Mouse (Mus musculus) intestine, embryonic 16.5 days (tissue): ENCODE results near the gene Gm20509. TPM values are rescaled to one million over a fixed set of nuclear protein-coding genes. Genes with fewer than 3 reads are reported as not detected.

Experiments used
- ATAC-seq: fragments of 200-750 bp; cut with Nextera tagmentation; 2 replicates; pipeline ENCODE4 v1.8.0; 2017; ENCODE audit warnings: moderate TSS enrichment, moderate library complexity
- H3K27ac ChIP-seq: fragments of 300-500 bp; sonication (generic); 2 replicates; pipeline ENCODE4 v1.5.1; 2014; ENCODE audit warnings: mild to moderate bottlenecking, low read length
- H3K27me3 ChIP-seq: fragments of 300-500 bp; sonication (generic); replicated peaks from 2 replicates; pipeline ENCODE4 v1.6.1; 2014; ENCODE audit warnings: low read length, control low read depth, mixed read lengths; ENCODE audit not compliant: control insufficient read depth, insufficient read depth
- H3K36me3 ChIP-seq: fragments of 300-500 bp; sonication (generic); 2 replicates; pipeline ENCODE4 v1.6.1; 2014; ENCODE audit warnings: low read length, control low read depth; ENCODE audit not compliant: control insufficient read depth, insufficient read depth
- H3K4me1 ChIP-seq: fragments of 300-500 bp; sonication (generic); 2 replicates; pipeline ENCODE4 v1.6.1; 2014; ENCODE audit warnings: low read length, control low read depth, mixed read lengths; ENCODE audit not compliant: control insufficient read depth, insufficient read depth
- H3K4me2 ChIP-seq: fragments of 300-500 bp; sonication (generic); 2 replicates; pipeline ENCODE4 v1.6.1; 2014; ENCODE audit warnings: low read depth, low read length, control low read depth
- H3K4me3 ChIP-seq: fragments of 300-500 bp; sonication (generic); 2 replicates; pipeline ENCODE4 v1.5.1; 2014; ENCODE audit warnings: mild to moderate bottlenecking, low read length
- H3K9ac ChIP-seq: fragments of 300-500 bp; sonication (generic); 2 replicates; pipeline ENCODE4 v1.6.1; 2014; ENCODE audit warnings: low read depth, low read length
- H3K9me3 ChIP-seq: fragments of 300-500 bp; sonication (generic); 2 replicates; pipeline ENCODE4 v1.6.1; 2016; ENCODE audit warnings: low read length, control low read depth; ENCODE audit not compliant: control insufficient read depth
- WGBS: fragments of 180-500 bp; shearing (Covaris S2); extraction: QIAGEN DNeasy Blood & Tissue Kit; methylation state at CpG from one replicate; pipeline ENCODE4 v1.1.7; 2014; 5-methylcytosine and 5-hydroxymethylcytosine counted together
- polyA plus RNA-seq: library from polyadenylated mRNA; unstranded; fragments of >200 nt; fragmentation: Nextera tagmentation; extraction: Ambion mirVana; gene quantifications from 2 replicates; pipeline ENCODE4 v1.2.1, GENCODE M21; 2015

Gm20509 gene
- polyA plus RNA-seq, 1 experiment from 2014 or later: not detected

DNA sequence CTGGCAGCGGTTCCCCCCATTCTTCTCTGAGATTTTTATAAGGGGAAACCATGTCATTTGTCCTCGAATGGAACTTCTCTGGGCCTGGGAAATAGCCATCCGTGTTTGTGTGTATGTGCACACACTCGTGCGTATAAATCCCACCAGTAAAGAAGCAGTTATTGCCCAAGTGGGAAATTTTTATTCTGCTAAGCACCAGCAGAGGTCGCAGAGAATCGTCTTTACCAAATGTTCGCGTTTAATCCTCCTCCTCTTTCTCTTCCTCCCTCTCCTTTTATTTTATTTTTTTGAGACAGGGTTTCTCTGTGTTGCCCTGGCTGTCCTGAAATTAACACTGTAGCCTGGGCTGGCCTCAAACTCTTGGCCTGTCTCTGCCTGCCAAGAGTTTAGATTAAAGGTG is 52.1 kb downstream of the Gm20509 start:
- H3K27me3 ChIP-seq: no peaks in the 10 kb centered on the region
- H3K4me1 ChIP-seq: no peaks in the 10 kb centered on the region
- no peak overlapping the region for H3K4me3 ChIP-seq
- no peaks in the 10 kb centered on the region for H3K36me3 ChIP-seq
- H3K27ac ChIP-seq: no peak overlapping the region
- 50% methylated on average over 9 of the region's 9 CpGs for whole genome bisulfite sequencing
- no peak overlapping the region for H3K4me2 ChIP-seq
- ATAC-seq: no peak
- no peak overlapping the region for H3K9ac ChIP-seq
- 0 out of 2 replicates have a peak, but pooled peaks cover 4% of the 10 kb centered on the region for H3K9me3 ChIP-seq

DNA sequence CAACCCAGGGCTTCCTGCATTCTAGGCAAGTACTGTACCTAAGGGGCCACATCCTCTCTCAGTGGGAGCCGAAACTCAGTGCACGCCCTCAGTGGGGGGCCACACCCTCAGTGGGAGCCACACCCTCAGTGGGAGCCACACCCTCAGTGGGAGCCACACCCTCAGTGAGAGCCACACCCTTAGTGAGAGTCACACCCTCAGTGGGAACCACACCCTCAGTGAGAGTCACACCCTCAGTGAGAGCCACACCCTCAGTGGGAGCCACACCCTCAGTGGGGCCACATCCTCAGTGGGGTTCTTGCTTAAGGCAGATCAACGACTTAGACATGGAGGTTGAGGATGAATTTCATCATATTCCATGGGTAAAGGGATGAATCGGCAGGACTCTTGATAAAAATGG is 55.7 kb downstream of the Gm20509 start:
- Histone ChIP-seq H3K36me3 (no peaks in the 10 kb centered on the region), H3K9ac (no peak overlapping the region), H3K27me3 (no peaks in the 10 kb centered on the region), H3K4me3 (no peak overlapping the region), H3K9me3 (0 out of 2 replicates have a peak, but pooled peaks cover 4% of the 10 kb centered on the region), H3K4me2 (no peak overlapping the region), H3K27ac (no peak overlapping the region), H3K4me1 (no peaks in the 10 kb centered on the region)
- no peak for ATAC-seq
- 79% methylated on average over 4 of the region's 4 CpGs for WGBS

DNA sequence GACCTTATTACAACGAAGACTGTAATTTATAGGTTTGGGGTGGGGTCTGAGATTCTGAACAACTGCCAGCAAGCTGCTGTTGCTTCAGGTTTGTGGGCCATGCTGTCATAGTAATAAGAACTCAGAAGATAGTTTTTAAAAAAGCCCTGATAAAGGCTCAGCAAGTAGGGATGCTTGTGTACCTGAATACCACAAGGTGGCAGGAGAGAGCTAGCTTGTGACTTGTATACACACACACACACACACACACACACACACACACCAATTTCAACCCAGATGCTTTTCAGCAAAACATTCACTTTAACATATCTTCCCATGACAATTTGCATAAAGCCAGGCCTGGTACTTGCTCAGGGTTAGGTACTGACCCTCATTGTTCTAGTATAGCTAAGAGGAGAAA is 57.0 kb downstream of the Gm20509 start:
- ATAC-seq: no peak
- Histone ChIP-seq H3K4me3 (no peak overlapping the region), H3K27me3 (no peaks in the 10 kb centered on the region), H3K36me3 (no peaks in the 10 kb centered on the region), H3K4me1 (no peaks in the 10 kb centered on the region), H3K4me2 (no peak overlapping the region), H3K27ac (no peak overlapping the region), H3K9ac (no peak overlapping the region), H3K9me3 (0 out of 2 replicates have a peak, but pooled peaks cover 4% of the 10 kb centered on the region)
- WGBS: 28% methylated on average over 1 of the region's 1 CpGs

DNA sequence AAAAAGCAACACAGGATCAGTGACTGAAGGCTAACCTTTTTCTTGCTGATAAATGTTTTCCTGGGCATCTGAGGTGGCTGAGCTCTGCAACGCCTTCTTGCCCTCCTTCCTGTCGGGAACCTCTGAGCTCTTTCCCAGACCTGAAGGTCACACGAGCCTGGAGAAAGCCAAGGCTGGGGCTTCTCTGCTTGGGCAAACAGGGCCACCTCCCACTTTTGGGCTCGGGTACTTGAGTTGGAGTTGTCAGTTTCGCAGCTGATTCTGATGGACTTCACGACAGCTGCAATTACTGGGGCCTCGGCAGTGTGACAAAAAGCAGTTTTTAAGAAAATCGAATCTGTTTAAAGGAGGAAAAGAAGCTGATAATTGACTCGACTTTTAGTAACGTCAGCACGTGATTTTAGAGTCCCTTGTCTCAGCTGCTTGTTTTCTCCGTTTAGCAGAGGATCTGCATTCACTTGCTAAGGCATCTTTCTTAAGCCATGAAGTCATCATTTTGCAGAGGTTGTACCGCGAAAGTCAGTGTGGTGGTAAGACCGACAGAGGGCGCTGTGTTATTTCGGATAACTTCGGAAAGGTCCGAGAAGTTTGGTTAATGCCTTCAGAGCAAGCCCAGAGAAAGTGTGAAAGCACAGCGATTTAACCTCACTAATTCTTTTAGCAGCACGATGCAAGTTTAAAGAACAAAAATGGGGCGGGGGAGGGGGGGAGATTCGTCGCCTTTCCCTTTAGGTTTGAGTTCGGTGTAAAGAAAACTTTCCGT is 60.5 kb downstream of the Gm20509 start:
- H3K9ac ChIP-seq: 0 out of 2 replicates have a peak overlapping the region, but pooled peaks have one; percentile 30
- peak; percentile 53; the same call in 1 of the 2 replicates for ATAC-seq
- H3K4me2 ChIP-seq: peak overlapping the region; percentile 53
- H3K36me3 ChIP-seq: no peaks in the 10 kb centered on the region
- no peaks in the 10 kb centered on the region for H3K27me3 ChIP-seq
- H3K9me3 ChIP-seq: 0 out of 2 replicates have a peak, but pooled peaks cover 4% of the 10 kb centered on the region
- 20% methylated on average over 26 of the region's 26 CpGs for WGBS
- H3K4me3 ChIP-seq: peak overlapping the region; percentile 36
- H3K27ac ChIP-seq: no peak overlapping the region
- H3K4me1 ChIP-seq: no peaks in the 10 kb centered on the region

DNA sequence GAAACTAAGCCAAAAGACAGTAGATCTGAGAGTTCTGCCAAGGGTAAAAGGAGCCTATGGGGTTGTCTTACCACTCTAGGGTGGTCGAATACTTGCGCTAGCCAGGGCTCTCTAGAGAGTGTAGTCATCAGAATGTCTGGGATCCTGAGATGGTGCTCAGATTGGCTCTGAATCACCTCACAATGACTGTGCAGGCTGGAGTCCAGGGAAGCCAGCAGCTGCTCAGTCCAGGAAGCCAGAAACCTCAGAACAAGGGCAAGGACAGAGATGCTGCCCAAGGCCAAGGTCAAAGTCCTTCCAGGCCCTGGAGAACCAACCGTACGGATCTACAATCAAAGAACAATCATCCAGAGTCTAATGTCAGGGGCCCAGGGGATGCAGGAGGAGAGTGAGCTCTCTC is 63.4 kb downstream of the Gm20509 start:
- no peaks in the 10 kb centered on the region for H3K27me3 ChIP-seq
- ATAC-seq: no peak
- 84% methylated on average over 4 of the region's 4 CpGs for WGBS

More for the DNA sequence above, 63.4 kb downstream of the Gm20509 start:
- H3K4me3 ChIP-seq: no peak overlapping the region
- H3K4me1 ChIP-seq: no peaks in the 10 kb centered on the region
- H3K4me2 ChIP-seq: no peak overlapping the region
- H3K9me3 ChIP-seq: no peaks in the 10 kb centered on the region
- no peak overlapping the region for H3K27ac ChIP-seq
- H3K36me3 ChIP-seq: no peaks in the 10 kb centered on the region
- no peak overlapping the region for H3K9ac ChIP-seq

Other genes with a start within 250 kb of the Gm20509 start
- gene Pygo1, start 176.8 kb upstream of the Gm20509 start, polyA plus RNA-seq: 1.5 and 1.7 TPM in 2 replicates
- gene Dyx1c1, start 143.7 kb upstream of the Gm20509 start, polyA plus RNA-seq: 0.49 and 0.57 TPM in 2 replicates
- not detected in 2 replicates for gene Gm44503, start 143.6 kb upstream of the Gm20509 start, polyA plus RNA-seq
- gene Ccpg1os, start 117.1 kb upstream of the Gm20509 start, polyA plus RNA-seq: 10.4 and 11.3 TPM in 2 replicates
- gene Ccpg1, start 117.0 kb upstream of the Gm20509 start, polyA plus RNA-seq: 23.5 and 24.4 TPM in 2 replicates
- 13.5 and 15.2 TPM in 2 replicates for gene Pigb, start 62.1 kb upstream of the Gm20509 start, polyA plus RNA-seq
- 9.0 TPM in 2 replicates for gene Rab27a, start 57.6 kb upstream of the Gm20509 start, polyA plus RNA-seq
- not detected in 2 replicates for gene Khdc3, start 634 bp upstream of the Gm20509 start, polyA plus RNA-seq
- 76.3 and 82.8 TPM in 2 replicates for gene Rsl24d1, start 11.0 kb downstream of the Gm20509 start, polyA plus RNA-seq